9 mouse cellular contexts compared by ENCODE assay signal in the genomic region with DNA sequence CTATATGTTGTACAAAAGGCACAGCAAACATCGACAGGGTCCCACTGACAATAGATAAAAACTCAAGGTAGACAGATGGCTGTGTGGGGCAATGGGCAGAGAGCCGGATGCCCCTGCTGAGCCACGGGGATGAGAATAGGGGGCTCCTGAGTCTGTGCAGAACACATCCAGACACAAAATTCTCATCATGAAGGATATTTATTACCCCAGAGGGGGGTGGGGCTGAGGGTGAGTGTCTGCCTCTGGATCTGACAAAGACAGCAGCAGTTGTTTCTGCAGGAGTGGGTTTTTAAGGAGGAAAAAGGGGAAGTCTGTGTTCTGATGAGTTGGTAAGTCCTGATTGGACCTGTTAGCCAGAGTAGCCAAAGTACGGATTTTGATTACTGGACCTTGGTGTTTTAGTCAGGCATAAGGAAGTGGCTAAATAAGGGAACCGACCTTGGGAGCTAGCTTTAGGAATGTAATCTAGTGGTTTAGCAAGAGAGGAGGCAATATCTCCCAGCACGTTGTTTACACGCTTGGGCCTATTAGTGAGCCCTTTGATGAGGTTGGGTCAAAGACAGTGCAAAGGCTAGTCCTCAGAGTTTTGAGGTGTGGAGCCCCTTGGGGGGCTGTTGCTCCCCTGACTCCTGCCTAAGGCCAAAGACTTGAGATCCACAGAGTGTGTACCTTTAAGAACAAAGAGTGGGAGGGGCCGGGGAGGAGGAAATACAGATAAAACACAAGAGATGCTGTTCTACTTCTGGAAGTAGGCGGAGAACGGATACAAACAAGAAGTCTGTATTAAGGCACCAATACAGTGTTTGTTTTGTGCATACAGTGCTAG. TPM values are rescaled to one million over a fixed set of nuclear protein-coding genes. Genes with fewer than 3 reads are reported as not detected.
DNase-seq lines count a peak whose midpoint lies in the region; ATAC-seq and TF ChIP-seq lines count a peak whose summit lies in the region.
"Had no signal": no experiment of that assay in that cellular context is flagged by ENCODE, and none has a peak within 500 bp of the region (broad histone marks: within the 10 kb centered on the region; RNA-seq: fewer than 3 reads in every experiment).

No protein-coding gene starts in this region.

- H3K4me3 ChIP-seq in neural tube, embryonic 15.5 days (replicated peaks) = no peak overlapping the region
- H3K4me3 ChIP-seq in heart, embryonic 16.5 days (ENCODE audit: low read length) = no peak overlapping the region
- H3K4me3 ChIP-seq in small intestine, adult 2 months (ENCODE audit: low read depth, low read length) = no peak overlapping the region
- no peak overlapping the region for H3K4me3 ChIP-seq in hindbrain, embryonic 13.5 days
- no peak overlapping the region for H3K4me3 ChIP-seq in forebrain, embryonic 12.5 days (replicated peaks)

- no peaks in the 10 kb centered on the region for H3K27me3 ChIP-seq in neural tube, embryonic 15.5 days (replicated peaks)
- H3K27me3 ChIP-seq in heart, embryonic 16.5 days (ENCODE audit: control insufficient read depth, insufficient read depth, low read length) = no peaks in the 10 kb centered on the region
- H3K27me3 ChIP-seq in small intestine, adult 2 months (ENCODE audit: control insufficient read depth, insufficient read depth, low read length) = no peaks in the 10 kb centered on the region
- H3K27me3 ChIP-seq in hindbrain, embryonic 13.5 days = no peaks in the 10 kb centered on the region
- H3K27me3 ChIP-seq in forebrain, embryonic 12.5 days = no peaks in the 10 kb centered on the region
- H3K27me3 ChIP-seq: Patski had no signal

- no peaks in the 10 kb centered on the region for H3K36me3 ChIP-seq in neural tube, embryonic 15.5 days
- H3K36me3 ChIP-seq in heart, embryonic 16.5 days (ENCODE audit: control insufficient read depth, insufficient read depth) = no peaks in the 10 kb centered on the region
- no peaks in the 10 kb centered on the region for H3K36me3 ChIP-seq in small intestine, adult 2 months (ENCODE audit: control insufficient read depth, insufficient read depth, low read length)
- H3K36me3 ChIP-seq in hindbrain, embryonic 13.5 days = no peaks in the 10 kb centered on the region
- H3K36me3 ChIP-seq in forebrain, embryonic 12.5 days (replicated peaks) = no peaks in the 10 kb centered on the region

- no peak overlapping the region for H3K4me2 ChIP-seq in neural tube, embryonic 15.5 days
- peak overlapping the region; percentile 27 for H3K4me2 ChIP-seq in heart, embryonic 16.5 days (ENCODE audit: low read depth, low read length)
- H3K4me2 ChIP-seq in hindbrain, embryonic 13.5 days = no peak overlapping the region
- H3K4me2 ChIP-seq in forebrain, embryonic 12.5 days = no peak overlapping the region

- TF ChIP-seq POLR2A in small intestine, adult 2 months (IDR thresholded peaks at IDR 0.05; ENCODE audit: low read depth, low read length) = no peak

- ATAC-seq in neural tube, embryonic 15.5 days (ENCODE audit: low FRiP score) = no peak
- ATAC-seq in heart, embryonic 16.5 days (replicated peaks; ENCODE audit: extremely low read depth, insufficient read depth, low FRiP score) = no peak
- no peak for ATAC-seq in hindbrain, embryonic 13.5 days (ENCODE audit: low FRiP score)
- ATAC-seq in megakaryocyte-erythroid progenitor cell, adult 5-6 weeks (replicated peaks; ENCODE audit: low FRiP score, low TSS enrichment, poor library complexity, severe bottlenecking) = no peak
- no peak for ATAC-seq in forebrain, embryonic 12.5 days (ENCODE audit: low FRiP score)
- ATAC-seq: Patski had no signal

- 0 out of 2 replicates have a peak overlapping the region, but pooled peaks have one; percentile 41 for H3K27ac ChIP-seq in neural tube, embryonic 15.5 days (replicated peaks)
- 0 out of 2 replicates have a peak overlapping the region, but pooled peaks have one; percentile 43 for H3K27ac ChIP-seq in heart, embryonic 16.5 days (ENCODE audit: low read length)
- H3K27ac ChIP-seq in small intestine, adult 2 months (ENCODE audit: insufficient read depth, low read depth, low read length) = peak overlapping the region; percentile 64
- H3K27ac ChIP-seq in hindbrain, embryonic 13.5 days = no peak overlapping the region
- H3K27ac ChIP-seq in forebrain, embryonic 12.5 days = no peak overlapping the region

- WGBS in neural tube, embryonic 15.5 days = 53% methylated on average over 10 of the region's 10 CpGs
- 32% methylated on average over 10 of the region's 10 CpGs for WGBS in heart, embryonic 16.5 days
- WGBS in large intestine, adult 2 months = 20% methylated on average over 10 of the region's 10 CpGs
- 19% methylated on average over 10 of the region's 10 CpGs for WGBS in small intestine, adult 2 months
- 76% methylated on average over 10 of the region's 10 CpGs for WGBS in hindbrain, embryonic 13.5 days
- WGBS in forebrain, embryonic 12.5 days = 78% methylated on average over 10 of the region's 10 CpGs

- no peak for DNase-seq in neural tube, embryonic 10.5 days (ENCODE audit: extremely low spot score, low spot score)
- DNase-seq in large intestine, adult 2 months (ENCODE audit: low read depth, low spot score) = peak; percentile 78

- H3K9ac ChIP-seq in neural tube, embryonic 15.5 days (replicated peaks) = no peak overlapping the region
- H3K9ac ChIP-seq in heart, embryonic 16.5 days (ENCODE audit: low read length) = no peak overlapping the region
- H3K9ac ChIP-seq in hindbrain, embryonic 13.5 days = no peak overlapping the region
- H3K9ac ChIP-seq in forebrain, embryonic 12.5 days = no peak overlapping the region

- H3K4me1 ChIP-seq in neural tube, embryonic 15.5 days = 0 out of 2 replicates have a peak, but pooled peaks cover 5% of the 10 kb centered on the region
- H3K4me1 ChIP-seq in heart, embryonic 16.5 days (ENCODE audit: control insufficient read depth, insufficient read depth, low read length) = peaks cover 13% of the 10 kb centered on the region
- peaks cover 25% of the 10 kb centered on the region for H3K4me1 ChIP-seq in small intestine, adult 2 months (ENCODE audit: control insufficient read depth, insufficient read depth, insufficient read length, low read length)
- no peaks in the 10 kb centered on the region; the same call in 1 of the 2 replicates for H3K4me1 ChIP-seq in hindbrain, embryonic 13.5 days (replicated peaks)
- H3K4me1 ChIP-seq in forebrain, embryonic 12.5 days = no peaks in the 10 kb centered on the region

- TF ChIP-seq CTCF in small intestine, adult 2 months (IDR thresholded peaks at IDR 0.05; ENCODE audit: extremely low read depth, insufficient read length, insufficient replicate concordance, low read depth, low read length) = no peak

- H3K9me3 ChIP-seq in neural tube, embryonic 15.5 days (replicated peaks) = no peaks in the 10 kb centered on the region
- no peaks in the 10 kb centered on the region for H3K9me3 ChIP-seq in heart, embryonic 16.5 days (replicated peaks; ENCODE audit: control insufficient read depth, low read length)
- H3K9me3 ChIP-seq in hindbrain, embryonic 13.5 days = no peaks in the 10 kb centered on the region
- no peaks in the 10 kb centered on the region for H3K9me3 ChIP-seq in forebrain, embryonic 12.5 days

RNA-seq across cellular contexts. Expression of gene Tmigd1, which starts 12.4 kb away (rescaled TPM):
- polyA plus RNA-seq in neural tube, embryonic 15.5 days (2015; fragmentation: Nextera tagmentation; extraction: Ambion mirVana) = 0.18 TPM in 1 of 2 replicates, not detected in the other
- 0.21 and 2.7 TPM in 2 replicates for polyA plus RNA-seq in heart, embryonic 16.5 days (2015; fragmentation: Nextera tagmentation; extraction: Ambion mirVana)
- 60.5 and 146 TPM in 2 replicates for polyA plus RNA-seq in large intestine, adult 2 months (2012; rRNA removed)
- 0.29 and 8.4 TPM in 2 replicates for polyA plus RNA-seq in small intestine, adult 2 months (2012; rRNA removed)
- polyA plus RNA-seq in hindbrain, embryonic 13.5 days (2015; fragmentation: Nextera tagmentation; extraction: Ambion mirVana) = not detected in 2 replicates
- total RNA-seq in megakaryocyte-erythroid progenitor cell, adult 5-6 weeks (2014; fragmentation: Nextera tagmentation) = not detected in 2 replicates
- not detected in 2 replicates for total RNA-seq in megakaryocyte-erythroid progenitor cell, adult 5-6 weeks (2017)
- polyA plus RNA-seq in forebrain, embryonic 12.5 days (2016; fragmentation: Nextera tagmentation; extraction: Ambion mirVana) = not detected in 2 replicates

RNA-seq across cellular contexts. Expression of gene Blmh, which starts 35.1 kb away (rescaled TPM):
- polyA plus RNA-seq in neural tube, embryonic 15.5 days (2015; fragmentation: Nextera tagmentation; extraction: Ambion mirVana) = 133 and 138 TPM in 2 replicates
- polyA plus RNA-seq in heart, embryonic 16.5 days (2015; fragmentation: Nextera tagmentation; extraction: Ambion mirVana) = 101 and 107 TPM in 2 replicates
- polyA plus RNA-seq in large intestine, adult 2 months (2012; rRNA removed) = 18.8 and 20.2 TPM in 2 replicates
- polyA plus RNA-seq in small intestine, adult 2 months (2012; rRNA removed) = 2.5 and 4.8 TPM in 2 replicates
- polyA plus RNA-seq in hindbrain, embryonic 13.5 days (2015; fragmentation: Nextera tagmentation; extraction: Ambion mirVana) = 149 and 155 TPM in 2 replicates
- total RNA-seq in megakaryocyte-erythroid progenitor cell, adult 5-6 weeks (2014; fragmentation: Nextera tagmentation) = 59.7 and 60.5 TPM in 2 replicates
- 178 and 200 TPM in 2 replicates for total RNA-seq in megakaryocyte-erythroid progenitor cell, adult 5-6 weeks (2017)
- polyA plus RNA-seq in forebrain, embryonic 12.5 days (2016; fragmentation: Nextera tagmentation; extraction: Ambion mirVana) = 175 and 180 TPM in 2 replicates

RNA-seq across cellular contexts. Expression of gene Cpd, which starts 42.7 kb away (rescaled TPM):
- polyA plus RNA-seq in neural tube, embryonic 15.5 days (2015; fragmentation: Nextera tagmentation; extraction: Ambion mirVana) = 5.5 and 6.0 TPM in 2 replicates
- polyA plus RNA-seq in heart, embryonic 16.5 days (2015; fragmentation: Nextera tagmentation; extraction: Ambion mirVana) = 6.9 and 10.0 TPM in 2 replicates
- polyA plus RNA-seq in large intestine, adult 2 months (2012; rRNA removed) = 17.5 and 22.4 TPM in 2 replicates
- polyA plus RNA-seq in small intestine, adult 2 months (2012; rRNA removed) = 16.3 and 16.4 TPM in 2 replicates
- polyA plus RNA-seq in hindbrain, embryonic 13.5 days (2015; fragmentation: Nextera tagmentation; extraction: Ambion mirVana) = 5.7 and 6.2 TPM in 2 replicates
- 6.8 and 12.2 TPM in 2 replicates for total RNA-seq in megakaryocyte-erythroid progenitor cell, adult 5-6 weeks (2014; fragmentation: Nextera tagmentation)
- 5.9 TPM in 2 replicates for total RNA-seq in megakaryocyte-erythroid progenitor cell, adult 5-6 weeks (2017)
- polyA plus RNA-seq in forebrain, embryonic 12.5 days (2016; fragmentation: Nextera tagmentation; extraction: Ambion mirVana) = 11.7 and 13.2 TPM in 2 replicates

Comparison
In these comparisons a context has a peak if more than half of its experiments do, and no peak if none do; other contexts are left out.
1. H3K27ac ChIP-seq: peak in neural tube, embryonic 15.5 days (single experiment), heart, embryonic 16.5 days (single experiment) and small intestine, adult 2 months (single experiment); none in hindbrain, embryonic 13.5 days (single experiment) and forebrain, embryonic 12.5 days (single experiment).